10 mouse cellular contexts compared by ENCODE assay signal in genomic region chr1:59485803-59486202, GRCm38 (mm10). TPM values are rescaled to one million over a fixed set of nuclear protein-coding genes. Genes with fewer than 3 reads are reported as not detected.
DNase-seq lines count a peak whose midpoint lies in the region; ATAC-seq and TF ChIP-seq lines count a peak whose summit lies in the region.
"Had no signal": no experiment of that assay in that cellular context is flagged by ENCODE, and none has a peak within 500 bp of the region (broad histone marks: within the 10 kb centered on the region; RNA-seq: fewer than 3 reads in every experiment).

No protein-coding gene starts in this region.

- no peak for DNase-seq in kidney, adult 18-20 months
- no peak for DNase-seq in embryonic facial prominence, embryonic 14.5 days (ENCODE audit: low spot score)
- DNase-seq in midbrain, postnatal 0 days (ENCODE audit: low spot score) = no peak
- no peak for DNase-seq in thymus, postnatal 4 days
- no peak for DNase-seq in left cerebral cortex, postnatal 25 days (ENCODE audit: low spot score in 2 of 2)
- DNase-seq: lung, postnatal 4 days had no signal

- H3K9ac ChIP-seq in kidney, embryonic 14.5 days (ENCODE audit: low read depth, low read length) = peak overlapping the region; percentile 97; the same call in 1 of the 2 replicates
- H3K9ac ChIP-seq in embryonic facial prominence, embryonic 14.5 days (ENCODE audit: low read depth, low read length) = peak overlapping the region; percentile 95
- 0 out of 2 replicates have a peak overlapping the region, but pooled peaks have one; percentile 7 for H3K9ac ChIP-seq in intestine, postnatal 0 days (ENCODE audit: low read depth, low read length)
- no peak overlapping the region for H3K9ac ChIP-seq in midbrain, postnatal 0 days (replicated peaks; ENCODE audit: low read length, poor library complexity, severe bottlenecking)

- H3K4me1 ChIP-seq in kidney, embryonic 14.5 days (ENCODE audit: control insufficient read depth, insufficient read depth, low read length) = peaks cover 19% of the 10 kb centered on the region
- peaks cover 38% of the 10 kb centered on the region for H3K4me1 ChIP-seq in embryonic facial prominence, embryonic 14.5 days (ENCODE audit: control insufficient read depth, insufficient read depth, low read length)
- H3K4me1 ChIP-seq in intestine, postnatal 0 days (replicated peaks; ENCODE audit: control insufficient read depth, insufficient read depth, low read length) = peaks cover 11% of the 10 kb centered on the region
- H3K4me1 ChIP-seq in midbrain, postnatal 0 days (ENCODE audit: insufficient read depth, low read length) = peaks cover 13% of the 10 kb centered on the region

- no peak for ATAC-seq in kidney, embryonic 14.5 days (ENCODE audit: low FRiP score, low TSS enrichment)
- no peak for ATAC-seq in embryonic facial prominence, embryonic 14.5 days (ENCODE audit: low read depth)
- ATAC-seq in intestine, postnatal 0 days = no peak
- no peak for ATAC-seq in midbrain, postnatal 0 days (ENCODE audit: low FRiP score)
- ATAC-seq in megakaryocyte, adult 5-6 weeks (ENCODE audit: poor library complexity, severe bottlenecking) = no peak

- H3K4me3 ChIP-seq in kidney, embryonic 14.5 days (ENCODE audit: low read length) = peak overlapping the region; percentile 87
- H3K4me3 ChIP-seq in embryonic facial prominence, embryonic 14.5 days (ENCODE audit: low read depth, low read length) = peak overlapping the region; percentile 73
- H3K4me3 ChIP-seq in intestine, postnatal 0 days (ENCODE audit: low read depth, low read length) = peak overlapping the region; percentile 61; the same call in 1 of the 2 replicates
- H3K4me3 ChIP-seq in midbrain, postnatal 0 days (ENCODE audit: low read depth, low read length) = peak overlapping the region; percentile 15; the same call in 1 of the 2 replicates

- TF ChIP-seq CTCF in intestine, postnatal 0 days (IDR thresholded peaks at IDR 0.05; ENCODE audit: low read depth) = no peak
- no peak for TF ChIP-seq CTCF in midbrain, postnatal 0 days (IDR thresholded peaks at IDR 0.05)

- H3K4me2 ChIP-seq in kidney, embryonic 14.5 days (replicated peaks; ENCODE audit: low read depth, low read length) = peak overlapping the region; percentile 91
- H3K4me2 ChIP-seq in embryonic facial prominence, embryonic 14.5 days (ENCODE audit: low read depth, low read length) = peak overlapping the region; percentile 99
- H3K4me2 ChIP-seq in intestine, postnatal 0 days (replicated peaks; ENCODE audit: low read depth) = peak overlapping the region; percentile 97
- H3K4me2 ChIP-seq in midbrain, postnatal 0 days (ENCODE audit: low read depth, low read length, poor library complexity, severe bottlenecking) = peak overlapping the region; percentile 96

- WGBS in kidney, embryonic 14.5 days = 43% methylated on average over 4 of the region's 4 CpGs
- WGBS in embryonic facial prominence, embryonic 14.5 days = 33% methylated on average over 4 of the region's 4 CpGs
- WGBS in intestine, postnatal 0 days = 64% methylated on average over 4 of the region's 4 CpGs
- 56% methylated on average over 4 of the region's 4 CpGs for WGBS in midbrain, postnatal 0 days

- H3K36me3 ChIP-seq in kidney, embryonic 14.5 days (ENCODE audit: control insufficient read depth, insufficient read depth, low read length) = peaks cover 19% of the 10 kb centered on the region
- peaks cover 35% of the 10 kb centered on the region for H3K36me3 ChIP-seq in embryonic facial prominence, embryonic 14.5 days (ENCODE audit: control insufficient read depth, insufficient read depth, low read length)
- H3K36me3 ChIP-seq in intestine, postnatal 0 days (ENCODE audit: control insufficient read depth, insufficient read depth) = no peaks in the 10 kb centered on the region; the same call in 1 of the 2 replicates
- no peaks in the 10 kb centered on the region for H3K36me3 ChIP-seq in midbrain, postnatal 0 days (ENCODE audit: insufficient read depth, low read length)

- H3K27ac ChIP-seq in kidney, embryonic 14.5 days (ENCODE audit: low read depth, low read length) = no peak overlapping the region
- H3K27ac ChIP-seq in embryonic facial prominence, embryonic 14.5 days (replicated peaks; ENCODE audit: low read depth, low read length) = peak overlapping the region; percentile 97
- no peak overlapping the region for H3K27ac ChIP-seq in intestine, postnatal 0 days (ENCODE audit: low read depth, low read length)
- no peak overlapping the region for H3K27ac ChIP-seq in midbrain, postnatal 0 days (ENCODE audit: low read depth, low read length)

- H3K27me3 ChIP-seq in kidney, embryonic 14.5 days (ENCODE audit: control insufficient read depth, insufficient read depth, low read length) = peaks cover 3% of the 10 kb centered on the region; the same call in 1 of the 2 replicates
- no peaks in the 10 kb centered on the region for H3K27me3 ChIP-seq in embryonic facial prominence, embryonic 14.5 days (replicated peaks; ENCODE audit: control insufficient read depth, insufficient read depth, low read length)
- no peaks in the 10 kb centered on the region for H3K27me3 ChIP-seq in intestine, postnatal 0 days (replicated peaks; ENCODE audit: control insufficient read depth, insufficient read depth, low read length)
- peaks cover 13% of the 10 kb centered on the region for H3K27me3 ChIP-seq in midbrain, postnatal 0 days (ENCODE audit: insufficient read depth, low read length)

- intact Hi-C loops in left cerebral cortex, postnatal 25 days (cut with DNase I) = loop anchor here (1.0 kb wide), 1 partner anchor 98 kb away; no protein-coding TSS in a partner anchor

- no peaks in the 10 kb centered on the region for H3K9me3 ChIP-seq in kidney, embryonic 14.5 days (ENCODE audit: control insufficient read depth, low read length)
- H3K9me3 ChIP-seq in embryonic facial prominence, embryonic 14.5 days (ENCODE audit: control insufficient read depth, low read length) = no peaks in the 10 kb centered on the region
- no peaks in the 10 kb centered on the region for H3K9me3 ChIP-seq in intestine, postnatal 0 days (ENCODE audit: control insufficient read depth)
- no peaks in the 10 kb centered on the region for H3K9me3 ChIP-seq in midbrain, postnatal 0 days (ENCODE audit: low read length)

RNA-seq across cellular contexts. Expression of gene Fzd7, which starts 3.6 kb away (rescaled TPM):
- polyA plus RNA-seq in kidney, embryonic 14.5 days (2014; fragmentation: Nextera tagmentation; extraction: Ambion mirVana) = 20.1 and 29.2 TPM in 2 replicates
- 13.8 and 16.6 TPM in 2 replicates for polyA plus RNA-seq in embryonic facial prominence, embryonic 14.5 days (2014; fragmentation: Nextera tagmentation; extraction: Ambion mirVana)
- polyA plus RNA-seq in intestine, postnatal 0 days (2015; fragmentation: Nextera tagmentation; extraction: Ambion mirVana) = 2.6 and 3.0 TPM in 2 replicates
- 11.9 and 12.8 TPM in 2 replicates for total RNA-seq in midbrain, postnatal 0 days (2014; rRNA removed)
- 1.6 and 1.7 TPM in 2 replicates for polyA plus RNA-seq in midbrain, postnatal 0 days (2015; fragmentation: Nextera tagmentation; extraction: Ambion mirVana)
- 1 to 10 TPM; 6.8 to 6.9 TPM for total RNA-seq in left cerebral cortex, postnatal 25 days (2021)
- total RNA-seq in megakaryocyte, adult 5-6 weeks (2015) = 4.7 and 5.9 TPM in 2 replicates
- total RNA-seq in megakaryocyte, adult 5-6 weeks (2017) = 3.2 and 3.9 TPM in 2 replicates

RNA-seq across cellular contexts. Expression of gene Gm973, which starts 30.3 kb away (rescaled TPM):
- polyA plus RNA-seq in kidney, embryonic 14.5 days (2014; fragmentation: Nextera tagmentation; extraction: Ambion mirVana) = 0.90 and 1.4 TPM in 2 replicates
- 1.6 and 5.9 TPM in 2 replicates for polyA plus RNA-seq in embryonic facial prominence, embryonic 14.5 days (2014; fragmentation: Nextera tagmentation; extraction: Ambion mirVana)
- 0.33 and 0.72 TPM in 2 replicates for polyA plus RNA-seq in intestine, postnatal 0 days (2015; fragmentation: Nextera tagmentation; extraction: Ambion mirVana)
- total RNA-seq in midbrain, postnatal 0 days (2014; rRNA removed) = 6.0 and 7.5 TPM in 2 replicates
- 13.6 and 15.0 TPM in 2 replicates for polyA plus RNA-seq in midbrain, postnatal 0 days (2015; fragmentation: Nextera tagmentation; extraction: Ambion mirVana)
- total RNA-seq in left cerebral cortex, postnatal 25 days (2021) = 1 to 10 TPM; 8.3 to 9.2 TPM
- 0.47 and 2.9 TPM in 2 replicates for total RNA-seq in megakaryocyte, adult 5-6 weeks (2015)
- total RNA-seq in megakaryocyte, adult 5-6 weeks (2017) = 2.8 and 9.0 TPM in 2 replicates
- polyA plus RNA-seq: spleen, adult 2 months had no signal

Comparison
In these comparisons a context has a peak if more than half of its experiments do, and no peak if none do; other contexts are left out.
1. H3K4me3 ChIP-seq: peak in every context shown above with its lines; median percentile 87 in kidney, embryonic 14.5 days; 73 in embryonic facial prominence, embryonic 14.5 days; 61 in intestine, postnatal 0 days; 15 in midbrain, postnatal 0 days.